Mouse (Mus musculus) monocyte, adult 5-6 weeks (primary cell): ENCODE measurements around the gene Ccdc81. TPM values are rescaled to one million over a fixed set of nuclear protein-coding genes. Genes with fewer than 3 reads are reported as not detected.

ENCODE experiments used
- ATAC-seq: fragments of 153-309, 156-312 bp; replicated peaks from 2 replicates; pipeline ENCODE4 v1.8.0; 2017; ENCODE audit warnings: mild to moderate bottlenecking; ENCODE audit not compliant: low TSS enrichment, insufficient number of reproducible peaks, severe bottlenecking, poor library complexity, low FRiP score
- total RNA-seq: library from RNA; stranded (forward); fragments of 200-1000, 200-491, 200-594 nt; gene quantifications from 3 replicates; pipeline ENCODE4 v1.2.3, GENCODE M21; 2017

Ccdc81 gene
- not detected in 3 replicates for total RNA-seq

GRCm38 (mm10) chr7:89903442-89904343 lies at the start of gene Ccdc81:
Gene Ccdc81 (minus strand): TSS chr7:89903629.
- ATAC-seq = no peak

- ATAC-seq = no peak
These were observed 46.0 kb upstream of the Ccdc81 start for GRCm38 (mm10) chr7:89949403-89949802.

DNA sequence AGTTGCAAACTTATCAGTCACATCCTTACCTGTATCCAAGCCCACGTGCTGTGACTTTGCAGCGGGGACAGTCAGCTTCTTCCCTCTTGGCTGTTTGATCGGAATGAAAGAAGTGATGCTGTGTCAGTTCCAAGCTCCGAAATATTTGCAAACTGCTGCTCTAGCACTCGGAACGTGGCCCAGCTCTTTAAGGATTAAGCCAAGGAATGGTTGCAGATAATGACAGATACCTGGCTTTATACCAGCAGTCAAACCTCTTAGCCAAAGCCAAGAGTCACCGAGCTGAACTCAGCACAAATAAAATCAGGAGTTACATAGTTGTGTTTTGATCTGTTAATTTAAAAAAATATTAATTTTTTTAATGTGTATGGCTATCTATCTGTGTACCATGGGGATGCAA lies 44.6 kb upstream of the Ccdc81 start:
- no peak for ATAC-seq

GRCm38 (mm10) chr7:89940571-89941463 lies 37.4 kb upstream of the Ccdc81 start, which contains the start of gene Hikeshi:
Gene Hikeshi (minus strand): TSS chr7:89941204.
- ATAC-seq = peak; percentile 99

GRCm38 (mm10) chr7:89939497-89940353 lies 36.3 kb upstream of the Ccdc81 start:
- ATAC-seq = no peak

DNA sequence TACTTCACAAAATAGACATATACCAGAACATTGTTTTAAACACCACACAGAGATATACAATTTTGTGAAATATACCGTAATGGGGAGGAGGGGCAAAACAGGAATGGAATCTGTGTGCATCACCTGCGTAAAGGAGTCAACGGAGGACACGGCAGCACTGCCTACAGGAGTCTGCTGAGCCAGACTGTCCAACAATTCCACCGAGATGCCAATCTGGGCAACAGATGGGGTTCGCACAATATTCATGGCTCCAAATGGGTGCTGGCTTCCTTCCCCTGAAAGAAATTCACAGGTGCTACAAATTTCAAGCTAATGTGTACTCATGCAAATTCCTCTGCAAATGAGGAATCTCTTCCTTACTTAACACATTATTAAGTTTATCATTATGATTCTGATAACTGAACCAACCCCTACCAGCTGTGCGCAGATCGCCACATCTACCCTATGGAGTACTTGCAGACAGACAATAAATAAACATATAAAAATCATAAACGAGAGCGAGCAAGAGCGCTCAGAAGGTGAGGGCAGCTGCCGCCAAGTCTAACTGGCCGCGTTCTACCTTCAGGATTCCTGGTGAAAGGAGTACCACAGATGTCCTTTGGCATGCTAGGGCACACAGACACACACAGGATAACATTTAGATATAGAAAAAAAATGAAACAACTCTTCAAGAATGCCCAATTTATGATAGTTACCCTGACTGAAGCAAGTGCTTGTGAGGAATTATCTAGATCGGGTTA lies 20.2 kb upstream of the Ccdc81 start:
- ATAC-seq = no peak

DNA sequence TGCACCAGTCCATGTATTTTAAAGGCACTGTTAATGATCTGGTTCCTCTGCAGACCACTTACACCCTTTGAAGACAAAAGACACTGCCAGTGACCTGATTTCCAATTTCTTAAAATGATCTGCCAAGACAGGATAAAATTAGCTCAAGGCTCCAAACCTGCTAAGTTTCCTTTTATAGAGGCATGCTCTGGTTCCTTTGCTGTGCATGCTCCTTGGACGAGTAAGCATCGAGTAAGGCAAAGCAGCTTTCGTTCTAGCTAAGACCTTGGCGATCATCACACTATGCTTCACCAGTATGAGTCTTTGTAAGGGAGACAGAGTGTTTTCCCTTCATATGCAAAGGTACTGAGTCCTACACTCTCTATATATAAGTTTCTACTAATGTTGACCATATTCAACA lies 14.3 kb upstream of the Ccdc81 start:
- no peak for ATAC-seq

- no peak for ATAC-seq
These were observed 13.3 kb upstream of the Ccdc81 start for GRCm38 (mm10) chr7:89916711-89917110.

DNA sequence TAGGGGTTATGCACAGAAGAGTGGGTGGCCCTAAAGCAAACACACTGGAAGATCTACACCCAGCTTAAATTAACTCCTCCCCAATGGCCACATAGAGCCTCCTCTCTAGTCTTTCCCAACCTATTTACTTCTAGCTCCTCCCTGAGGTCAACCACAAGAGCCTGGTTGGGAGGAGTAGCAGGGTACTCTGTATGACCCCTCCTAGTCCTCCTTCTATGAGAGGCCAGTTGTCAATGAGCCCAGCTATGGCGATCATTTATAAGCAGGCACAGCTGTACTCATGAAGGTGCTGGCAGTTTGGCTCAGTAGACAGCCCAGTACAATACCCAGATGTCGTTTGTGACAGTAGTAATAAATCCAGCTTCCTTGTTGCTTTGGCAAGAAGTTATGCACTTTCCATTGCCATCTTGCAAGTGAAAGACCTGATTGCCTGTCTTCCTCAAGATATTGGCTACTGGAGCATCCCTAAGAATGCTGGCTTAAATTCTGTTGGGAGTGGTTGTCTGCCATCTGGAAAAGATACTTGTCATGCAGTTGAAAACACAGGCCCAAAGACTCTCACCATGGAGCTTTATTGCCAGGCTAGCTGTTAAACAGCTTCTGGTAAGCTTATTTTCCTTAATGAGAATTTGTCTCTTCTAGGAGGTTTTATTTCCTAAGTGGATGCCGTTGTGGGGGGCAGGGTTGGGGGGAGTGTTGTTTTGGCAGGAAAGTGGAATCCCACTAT lies 10.2 kb upstream of the Ccdc81 start:
- no peak for ATAC-seq

GRCm38 (mm10) chr7:89912356-89912755 lies 8.9 kb upstream of the Ccdc81 start:
- ATAC-seq = no peak

DNA sequence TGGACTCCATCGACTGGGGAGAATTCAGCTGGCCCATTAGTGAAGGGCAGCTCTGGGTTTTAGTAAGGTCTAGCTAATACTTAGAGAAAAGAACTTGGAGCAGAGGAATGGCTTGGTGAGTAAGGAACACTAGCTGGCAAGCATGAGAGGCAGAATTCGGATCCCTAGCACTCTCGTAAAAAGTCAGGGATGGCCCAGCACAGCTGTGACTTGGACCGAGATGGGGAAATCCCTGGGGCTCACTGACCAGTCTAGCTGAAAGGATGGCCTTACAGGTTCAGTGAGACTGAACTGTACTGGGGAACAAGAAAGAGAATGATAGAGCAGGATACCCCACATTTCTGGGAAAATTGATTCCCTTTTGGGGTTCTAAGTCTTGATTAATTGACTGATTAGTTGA lies 6.3 kb upstream of the Ccdc81 start:
- no peak for ATAC-seq

- no peak for ATAC-seq
These were observed 5.6 kb upstream of the Ccdc81 start for GRCm38 (mm10) chr7:89908899-89909621.

GRCm38 (mm10) chr7:89908421-89908820 lies 5.0 kb upstream of the Ccdc81 start:
- ATAC-seq = no peak

GRCm38 (mm10) chr7:89907950-89908349 lies 4.5 kb upstream of the Ccdc81 start:
- peak; percentile 75 for ATAC-seq

GRCm38 (mm10) chr7:89903007-89903406 lies 422 bp downstream of the Ccdc81 start:
- ATAC-seq = no peak

DNA sequence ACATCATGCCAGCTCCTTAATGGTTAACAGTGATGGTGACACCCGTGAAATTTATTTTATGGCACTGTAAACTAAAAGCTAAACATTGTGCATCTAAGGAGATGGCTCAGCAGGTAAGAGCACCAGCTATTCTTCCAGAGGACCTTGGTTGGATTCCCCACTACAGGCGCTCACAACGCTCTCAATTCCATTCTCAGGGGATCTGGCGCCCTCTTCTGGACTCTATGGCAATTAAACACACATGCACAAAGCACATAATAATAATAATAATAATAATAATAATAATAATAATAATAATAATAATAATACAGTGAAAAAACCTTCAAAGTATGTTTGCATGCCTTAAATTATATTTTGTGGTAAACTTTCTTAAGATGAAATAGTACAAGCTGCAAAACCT lies 11.6 kb downstream of the Ccdc81 start:
- ATAC-seq = no peak

DNA sequence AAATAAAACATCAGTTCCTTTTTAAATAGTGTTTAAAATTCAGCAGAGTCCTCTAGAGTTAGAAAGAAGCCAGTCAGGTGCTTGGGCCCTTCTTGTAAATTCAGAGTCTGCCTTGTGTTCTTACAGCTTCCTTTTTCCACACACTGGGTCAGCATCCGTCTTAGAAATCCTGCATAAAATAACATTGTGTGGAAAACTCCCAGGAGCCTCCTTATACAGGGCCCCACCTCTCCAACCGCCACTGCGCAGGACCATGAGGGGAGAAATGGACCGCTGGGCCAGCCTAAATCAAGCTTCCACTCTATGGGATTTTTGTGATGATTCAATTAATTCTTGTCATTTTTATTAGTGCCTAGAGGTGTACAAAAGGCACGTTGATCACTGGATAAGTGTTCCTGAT lies 12.0 kb downstream of the Ccdc81 start:
- ATAC-seq = no peak
